Mouse (Mus musculus) brain, embryonic 14.5 days (tissue): Measurements from ENCODE around the gene Slc2a1. TPM values are rescaled to one million over a fixed set of nuclear protein-coding genes. Genes with fewer than 3 reads are reported as not detected.

Source experiments
- DNase-seq: peaks from one replicate; pipeline ENCODE4 v3.0.0-alpha.2; 2011; ENCODE audit warnings: low read depth
- CTCF ChIP-seq: fragments of 200-500 bp; IDR thresholded peaks from 2 replicates; pipeline ENCODE4 v1.5.1; 2012; ENCODE audit warnings: inconsistent platforms, mild to moderate bottlenecking, moderate library complexity, borderline replicate concordance; ENCODE audit not compliant: insufficient read depth, insufficient read length; ENCODE audit errors: extremely low read depth
- POLR2A ChIP-seq: fragments of 200-500 bp; IDR thresholded peaks from 2 replicates; pipeline ENCODE4 v1.6.1; 2012; ENCODE audit warnings: mild to moderate bottlenecking, inconsistent platforms, borderline replicate concordance; ENCODE audit not compliant: poor library complexity, insufficient read depth, insufficient read length, severe bottlenecking; ENCODE audit errors: extremely low read depth
- polyA plus RNA-seq: library from polyadenylated mRNA; depleted of rRNA; stranded (reverse); fragments of >200 nt; gene quantifications from 2 replicates; pipeline ENCODE4 v1.2.3, GENCODE M21; 2012; rRNA removed

Gene Slc2a1
- polyA plus RNA-seq = 94.7 and 96.9 TPM in 2 replicates

- TF ChIP-seq CTCF (peak; percentile 45; the same call in 1 of the 2 replicates), POLR2A (peak; percentile 58)
- peak; percentile 98 for DNase-seq
These were observed at the start of gene Slc2a1 for GRCm38 (mm10) chr4:119108495-119109408. Gene Slc2a1, plus strand, starts transcription at chr4:119108711.

- no peak for DNase-seq
- TF ChIP-seq POLR2A (no peak), CTCF (no peak)
These were observed 41.7 kb upstream of the Slc2a1 start for GRCm38 (mm10) chr4:119066791-119067190.

GRCm38 (mm10) chr4:119067204-119067603 lies 41.3 kb upstream of the Slc2a1 start:
- DNase-seq = no peak
- TF ChIP-seq POLR2A = no peak
- no peak for TF ChIP-seq CTCF

- DNase-seq = no peak
- peak; percentile 31; the same call in 1 of the 2 replicates for TF ChIP-seq CTCF
- no peak for TF ChIP-seq POLR2A
These were observed 39.6 kb upstream of the Slc2a1 start for GRCm38 (mm10) chr4:119068918-119069317.

GRCm38 (mm10) chr4:119070181-119070580 lies 38.3 kb upstream of the Slc2a1 start:
- DNase-seq = no peak
- TF ChIP-seq POLR2A = no peak
- no peak for TF ChIP-seq CTCF

- DNase-seq = peak; percentile 29
- TF ChIP-seq CTCF (no peak), POLR2A (no peak)
These were observed 37.4 kb upstream of the Slc2a1 start for GRCm38 (mm10) chr4:119070959-119071647.

- no peak for DNase-seq
- TF ChIP-seq POLR2A (no peak), CTCF (no peak)
These were observed 36.7 kb upstream of the Slc2a1 start for GRCm38 (mm10) chr4:119071648-119072362.

GRCm38 (mm10) chr4:119072363-119072940 lies 36.1 kb upstream of the Slc2a1 start:
- no peak for DNase-seq
- no peak for TF ChIP-seq CTCF
- TF ChIP-seq POLR2A = no peak

GRCm38 (mm10) chr4:119072941-119073451 lies 35.5 kb upstream of the Slc2a1 start:
- no peak for TF ChIP-seq CTCF
- TF ChIP-seq POLR2A = no peak
- peak; percentile 50 for DNase-seq

GRCm38 (mm10) chr4:119073626-119074025 lies 34.9 kb upstream of the Slc2a1 start:
- no peak for DNase-seq
- TF ChIP-seq CTCF (no peak), POLR2A (no peak)

- no peak for DNase-seq
- TF ChIP-seq CTCF (no peak), POLR2A (no peak)
These were observed 33.9 kb upstream of the Slc2a1 start for GRCm38 (mm10) chr4:119074596-119074995.

GRCm38 (mm10) chr4:119075273-119075672 lies 33.2 kb upstream of the Slc2a1 start:
- no peak for TF ChIP-seq CTCF
- TF ChIP-seq POLR2A = no peak
- no peak for DNase-seq

- TF ChIP-seq CTCF (no peak), POLR2A (no peak)
- no peak for DNase-seq
These were observed 32.2 kb upstream of the Slc2a1 start for GRCm38 (mm10) chr4:119076336-119076735.

GRCm38 (mm10) chr4:119077084-119077682 lies 31.3 kb upstream of the Slc2a1 start:
- peak; percentile 76 for DNase-seq
- no peak for TF ChIP-seq CTCF
